Mouse (Mus musculus) cerebellum, adult 2 months (tissue): Measurements from ENCODE around the gene Hdac4.

Source experiments
- CTCF ChIP-seq: fragments of 200-500 bp; IDR thresholded peaks from 2 replicates; pipeline ENCODE4 v1.5.1; 2011; ENCODE audit warnings: low read depth, mild to moderate bottlenecking, control low read depth, low read length, moderate library complexity, borderline replicate concordance; ENCODE audit not compliant: insufficient read depth
- POLR2A ChIP-seq: fragments of 200-500 bp; IDR thresholded peaks from 2 replicates; pipeline ENCODE4 v1.6.1; 2011; ENCODE audit warnings: low read length, control low read depth, borderline replicate concordance; ENCODE audit not compliant: insufficient read depth

DNA sequence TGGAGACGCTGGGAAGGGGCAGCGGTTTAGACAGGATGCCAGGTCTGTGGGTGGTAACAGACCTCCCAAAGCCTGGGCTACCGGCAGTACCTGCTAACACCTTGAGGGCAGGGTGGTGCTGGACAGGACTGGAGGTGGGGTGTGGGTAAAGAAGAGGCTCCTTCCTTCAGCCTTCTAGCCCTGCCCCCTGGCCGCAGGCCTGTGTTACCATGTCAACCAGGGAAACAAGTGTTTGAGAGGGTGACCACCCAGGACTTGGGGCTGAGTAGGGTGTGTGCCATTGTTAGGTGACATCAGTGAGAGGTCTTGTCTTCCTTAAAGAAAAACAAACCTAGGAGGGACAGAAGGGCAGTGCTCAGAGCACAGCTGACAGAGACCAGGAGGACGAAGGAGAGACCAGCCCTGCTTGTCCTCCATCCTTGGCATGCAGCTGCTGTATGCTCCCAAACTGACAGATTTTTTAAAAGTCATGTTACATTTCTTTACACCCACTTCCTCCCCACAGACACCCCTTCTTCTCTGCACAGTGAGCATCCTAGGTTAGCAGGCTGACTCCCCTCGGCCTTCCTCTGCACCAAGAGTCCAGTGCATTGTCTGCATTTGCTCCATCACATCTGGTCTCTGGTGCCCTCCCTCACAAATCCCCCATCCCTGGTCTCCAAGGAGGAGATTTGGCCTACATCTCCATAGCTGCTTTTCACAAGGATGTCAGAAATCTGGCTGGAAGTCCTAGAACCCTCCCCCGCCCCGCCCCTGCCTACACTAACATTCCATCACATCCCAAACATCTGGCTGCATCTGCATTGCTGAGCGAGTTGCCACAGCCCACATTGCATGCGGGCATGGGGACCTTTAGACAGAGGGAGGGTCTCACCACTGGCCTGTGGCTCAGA lies 283.0 kb downstream of the Hdac4 start:
- TF ChIP-seq CTCF, result no peak
- TF ChIP-seq POLR2A, result no peak
